Mouse (Mus musculus) adrenal gland, adult (tissue): ENCODE data around the gene Tdo2.

Experiments used
- DNase-seq, 2 experiments: peaks; one replicate each; pipeline ENCODE4 v3.0.0; 2022 to 2023; ENCODE audit warnings: low spot score in 1 of 2; ENCODE audit not compliant: inconsistent age in 2 of 2

Gene Tdo2

GRCm38 (mm10) chr3:81976102-81976501 is at the start of gene Tdo2:
Tdo2 (minus strand) TSS chr3:81976202.
- no peak for DNase-seq

DNA sequence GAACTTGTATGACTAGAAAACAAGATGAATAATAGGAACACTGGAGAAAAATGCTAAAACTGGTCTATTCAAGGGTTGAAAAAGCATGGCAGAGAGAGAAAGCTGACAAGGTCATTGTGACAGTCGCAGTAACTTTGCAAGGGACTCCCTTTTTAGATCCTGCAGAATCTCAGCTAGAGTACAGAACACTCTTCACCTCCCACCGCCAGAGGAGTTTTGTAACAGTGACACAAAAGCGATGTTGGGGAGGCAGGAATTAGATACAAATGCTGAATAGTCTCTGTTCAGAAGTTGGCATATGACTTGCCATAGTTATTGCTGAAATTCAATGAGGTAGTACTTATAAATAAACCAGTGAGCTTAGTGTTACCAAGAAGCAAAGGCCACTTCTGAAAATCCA is 47.1 kb upstream of the Tdo2 start:
- no peak for DNase-seq

GRCm38 (mm10) chr3:82022421-82022920 is 46.5 kb upstream of the Tdo2 start:
- no peak for DNase-seq

DNA sequence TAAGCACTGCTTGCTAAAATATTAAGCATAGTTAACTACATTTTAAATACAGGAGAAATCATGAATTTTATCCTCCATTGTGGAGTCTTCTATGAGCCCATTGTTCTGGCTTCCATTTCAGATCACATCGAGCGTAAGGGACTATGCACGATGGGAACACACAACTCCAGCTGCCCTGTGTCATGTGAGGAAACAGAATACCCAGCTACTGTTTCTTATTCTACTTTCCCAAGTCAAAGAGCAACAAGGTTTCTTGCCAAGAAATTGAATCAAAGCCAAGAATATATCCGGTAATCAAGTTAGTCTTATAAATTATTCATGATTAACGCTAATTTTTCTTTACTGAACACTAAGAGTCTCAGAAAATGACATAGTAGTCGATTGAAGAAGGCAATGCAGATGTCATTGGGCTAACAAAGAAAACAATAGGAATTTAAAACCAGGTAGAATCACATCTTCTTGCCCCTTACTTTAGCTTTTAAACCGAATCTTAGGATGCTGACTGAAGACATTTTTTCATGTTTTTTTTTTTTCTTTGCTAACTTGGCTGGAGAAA is 38.2 kb upstream of the Tdo2 start:
- no peak for DNase-seq

- no peak for DNase-seq
Measured at GRCm38 (mm10) chr3:82007002-82007401, 31.0 kb upstream of the Tdo2 start.

DNA sequence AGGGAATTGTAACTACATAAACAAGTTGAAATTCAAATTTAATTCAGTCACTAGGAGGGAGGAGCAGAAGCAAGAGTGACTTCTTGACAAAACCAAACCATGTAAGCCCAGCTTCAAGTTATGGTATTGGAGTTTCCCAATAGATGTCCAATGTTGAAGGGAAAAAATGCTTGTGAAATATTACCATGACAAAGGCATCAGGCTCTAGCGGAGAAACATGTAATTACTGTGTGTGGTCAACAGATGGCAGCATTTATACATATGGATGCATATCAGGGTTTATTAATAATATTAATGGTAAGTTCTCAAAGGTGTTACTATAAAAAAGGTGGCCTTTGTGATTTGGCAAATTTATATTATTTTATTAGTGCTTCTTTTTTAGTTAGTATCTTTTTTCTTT is 20.0 kb upstream of the Tdo2 start:
- DNase-seq, result peak; percentile 4 to 70

DNA sequence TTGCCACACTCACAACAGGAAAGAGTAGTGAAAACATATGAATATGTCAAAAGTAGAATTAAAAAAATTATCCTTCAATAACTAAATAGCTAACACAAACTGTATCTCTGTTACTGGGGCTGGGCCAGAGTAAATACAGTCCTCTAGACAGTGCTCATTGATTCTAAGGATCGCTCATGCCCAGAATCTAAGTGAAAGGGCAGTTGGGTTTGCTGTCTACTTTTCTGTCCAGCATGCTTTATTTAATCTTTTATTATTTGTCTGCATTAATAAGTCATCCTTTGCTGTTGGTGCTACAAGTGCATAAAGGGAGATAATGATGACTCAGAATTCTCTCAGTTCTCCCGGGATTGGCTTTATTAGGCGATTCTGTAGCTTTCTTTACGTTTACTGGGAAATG is 19.4 kb upstream of the Tdo2 start:
- no peak for DNase-seq

GRCm38 (mm10) chr3:81990531-81990930 is 14.5 kb upstream of the Tdo2 start:
- peak; percentile 15 to 77 for DNase-seq

GRCm38 (mm10) chr3:81989692-81990141 is 13.7 kb upstream of the Tdo2 start:
- peak; percentile 5 to 50 for DNase-seq

- no peak for DNase-seq
Measured at GRCm38 (mm10) chr3:81987628-81988027, 11.6 kb upstream of the Tdo2 start.

DNA sequence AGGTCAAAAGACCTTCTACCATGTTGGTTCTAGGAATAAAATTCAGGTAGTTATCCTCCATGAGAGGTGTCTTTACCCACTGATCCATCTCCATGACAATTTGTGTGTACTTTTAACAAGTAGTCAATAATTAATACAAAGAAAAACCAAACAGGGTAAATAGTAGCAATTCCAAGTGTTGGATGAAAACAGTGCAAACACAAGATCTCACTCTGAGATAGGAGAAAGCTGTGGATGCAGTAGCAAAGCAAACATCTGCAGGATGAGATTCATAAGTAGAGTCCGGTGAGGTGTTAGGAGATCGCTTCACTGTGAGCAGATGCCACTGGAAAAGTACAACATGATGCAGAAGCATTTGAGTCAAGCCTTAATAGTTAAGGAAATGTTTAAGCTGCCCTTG is 10.1 kb upstream of the Tdo2 start:
- DNase-seq, result no peak

DNA sequence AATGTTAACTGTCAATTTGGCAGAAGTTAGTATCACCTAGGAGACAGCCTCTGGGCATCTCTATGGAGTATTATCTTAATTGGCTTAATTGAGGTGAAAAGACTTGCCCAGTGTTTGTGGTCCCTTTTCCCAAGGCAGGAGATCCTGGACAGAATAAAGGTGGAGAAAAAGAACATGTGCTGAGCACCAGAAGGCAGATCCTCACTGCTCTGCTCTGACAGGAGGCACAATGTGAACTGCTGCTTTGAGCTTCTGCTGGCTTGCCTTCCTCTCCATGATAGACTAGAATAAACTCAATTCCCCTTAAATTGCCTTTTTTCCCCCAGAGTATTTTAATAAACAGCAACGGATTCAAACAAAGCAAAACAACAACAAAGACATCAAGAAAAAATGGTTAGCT is 9.1 kb upstream of the Tdo2 start:
- DNase-seq, result peak in 1 of 2 experiments; percentile 29

- peak; percentile 34 to 85 for DNase-seq
Measured at GRCm38 (mm10) chr3:81983120-81983895, 7.3 kb upstream of the Tdo2 start.

- DNase-seq, result no peak
Measured at GRCm38 (mm10) chr3:81981990-81982389, 6.0 kb upstream of the Tdo2 start, which contains the start of gene Asic5. Asic5 (plus strand) TSS chr3:81982290.

GRCm38 (mm10) chr3:81981576-81981975 is 5.6 kb upstream of the Tdo2 start:
- no peak for DNase-seq

DNA sequence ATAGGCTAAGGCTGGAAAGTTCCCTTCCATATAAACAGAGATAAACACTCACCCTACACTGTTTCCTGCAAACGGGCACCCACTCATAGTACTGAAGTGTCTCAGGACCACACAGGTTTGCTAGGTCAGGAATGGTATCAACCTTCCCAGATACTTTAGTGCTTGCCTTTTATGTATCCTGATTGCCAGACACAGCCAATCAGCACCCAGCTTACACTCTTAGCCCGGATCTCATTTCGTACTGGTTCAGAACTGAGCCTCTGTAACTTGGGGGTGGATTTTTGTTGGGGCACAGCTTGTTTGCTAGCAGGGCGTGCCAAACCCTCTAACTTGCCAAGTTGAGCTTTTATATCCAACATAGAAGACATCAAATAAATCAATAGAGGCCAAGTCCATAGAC is 395 bp downstream of the Tdo2 start:
- no peak for DNase-seq

DNA sequence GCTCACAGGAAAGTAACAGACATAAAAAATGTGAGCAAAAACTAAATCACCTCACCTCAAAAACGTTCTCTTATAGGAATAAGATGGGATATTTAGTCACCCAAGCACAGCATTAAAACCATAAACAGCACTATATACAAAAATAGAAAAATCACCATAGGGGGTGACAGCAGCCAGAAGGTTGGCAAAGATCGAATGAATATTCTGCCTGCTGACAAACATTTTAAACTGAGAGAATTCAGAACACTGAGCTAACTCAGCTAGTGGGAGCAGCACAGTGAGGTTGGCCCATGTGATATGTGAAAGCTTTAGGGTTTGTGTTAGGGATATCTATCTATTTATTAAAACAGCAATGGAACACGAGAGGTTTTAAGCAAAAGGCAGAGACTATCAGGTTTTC is 11.4 kb downstream of the Tdo2 start:
- no peak for DNase-seq

DNA sequence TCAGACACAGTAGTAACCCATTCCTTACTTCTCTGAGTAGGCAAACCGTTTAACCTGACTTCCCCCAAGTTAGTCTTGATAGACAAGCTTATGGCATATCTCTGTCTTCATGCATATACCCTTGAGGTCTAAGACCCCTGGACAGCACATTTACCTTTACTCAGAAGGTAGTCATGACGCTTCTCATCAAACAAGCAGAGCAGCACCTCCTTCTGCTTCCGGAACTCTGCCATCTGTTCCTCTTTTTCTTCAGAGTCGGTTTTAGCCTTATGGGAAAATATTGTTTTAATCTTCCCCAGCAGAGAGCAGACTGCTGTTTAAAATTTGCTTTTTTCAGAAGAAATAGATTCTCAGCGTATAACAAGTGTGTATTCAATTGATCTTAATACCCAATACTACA is 12.2 kb downstream of the Tdo2 start:
- DNase-seq, result no peak

DNA sequence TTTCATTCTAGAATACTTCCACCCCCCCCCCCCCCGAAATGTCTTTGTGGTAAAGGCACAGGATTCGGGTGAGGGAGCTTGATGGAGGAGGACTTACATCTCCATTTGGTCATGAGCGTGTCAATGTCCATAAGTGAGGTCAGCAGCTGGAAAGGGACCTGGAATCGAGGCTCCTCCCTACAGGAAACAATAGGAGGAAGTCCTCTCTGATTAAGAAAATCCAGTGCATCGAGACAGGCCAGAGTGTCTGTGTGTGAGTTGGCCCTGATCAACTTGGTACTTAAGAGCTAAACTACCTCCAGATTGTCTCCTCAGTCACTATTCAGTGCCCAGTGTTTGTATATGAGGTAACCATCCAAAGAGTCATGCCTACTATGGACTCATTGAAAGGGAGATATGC is 14.7 kb downstream of the Tdo2 start:
- no peak for DNase-seq

DNA sequence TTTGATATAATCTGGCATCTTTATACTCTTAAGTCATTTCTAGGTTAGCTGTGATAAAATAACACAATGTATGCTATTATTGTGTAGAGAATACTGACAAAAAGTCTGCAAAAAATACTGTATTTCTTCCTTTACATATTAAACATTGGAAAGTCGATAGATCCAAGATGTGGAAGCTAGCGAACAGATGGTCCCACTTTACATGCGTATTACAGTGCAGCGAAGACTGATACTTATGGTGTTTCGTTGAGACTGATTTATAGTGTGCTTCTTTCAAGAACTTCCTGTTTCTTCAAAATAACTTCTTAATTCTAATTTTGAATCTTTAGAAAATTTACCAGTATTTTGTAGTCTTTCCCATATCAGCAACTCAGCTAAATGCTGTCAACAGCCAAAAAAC is 18.5 kb downstream of the Tdo2 start:
- DNase-seq, result no peak

DNA sequence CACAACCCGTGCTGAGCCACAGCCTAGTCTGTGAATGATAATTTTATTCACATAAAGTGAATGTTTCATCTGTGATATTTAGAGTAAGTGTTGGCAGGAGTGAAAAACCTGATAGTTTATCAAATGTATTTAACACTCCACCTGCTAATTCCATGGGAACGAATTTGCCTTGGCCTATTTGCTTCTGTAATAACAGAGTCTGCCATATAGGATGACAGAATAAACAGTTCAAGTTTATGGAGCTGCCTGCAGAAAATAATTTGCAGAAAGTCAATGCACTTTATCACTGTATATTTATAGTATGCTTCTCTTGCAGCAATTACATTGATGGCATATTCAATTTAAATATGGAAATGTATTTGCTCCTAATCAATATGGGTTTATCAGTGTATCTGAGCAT is 24.2 kb downstream of the Tdo2 start:
- no peak for DNase-seq

GRCm38 (mm10) chr3:81949048-81949447 is 27.0 kb downstream of the Tdo2 start:
- no peak for DNase-seq
